Mouse (Mus musculus) ovary, postnatal 36 days (tissue): Measurements from ENCODE around the gene Inpp4b.

Experiments used
- DNase-seq: peaks from one replicate; pipeline ENCODE4 v3.0.0; 2022; ENCODE audit warnings: low spot score, mixed read lengths

Inpp4b gene

DNA sequence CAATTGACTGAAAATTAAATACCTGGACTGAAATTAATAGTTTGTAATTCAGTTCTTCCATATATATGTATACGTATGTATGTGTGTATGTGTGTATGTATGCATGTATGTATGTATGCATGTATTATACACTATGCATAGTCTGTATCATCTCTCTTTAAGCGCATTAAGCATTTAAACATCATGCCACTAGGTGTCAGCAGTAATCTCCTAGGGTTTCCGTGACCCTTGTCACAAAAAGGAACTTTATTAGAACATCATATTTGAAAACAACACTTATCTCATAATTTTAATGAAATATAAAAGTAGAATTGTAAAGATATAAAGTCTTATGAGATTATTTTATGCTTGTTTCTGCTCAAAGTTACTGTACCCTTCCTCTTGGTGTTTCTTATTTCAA lies 136.3 kb downstream of the Inpp4b start:
- no peak for DNase-seq

DNA sequence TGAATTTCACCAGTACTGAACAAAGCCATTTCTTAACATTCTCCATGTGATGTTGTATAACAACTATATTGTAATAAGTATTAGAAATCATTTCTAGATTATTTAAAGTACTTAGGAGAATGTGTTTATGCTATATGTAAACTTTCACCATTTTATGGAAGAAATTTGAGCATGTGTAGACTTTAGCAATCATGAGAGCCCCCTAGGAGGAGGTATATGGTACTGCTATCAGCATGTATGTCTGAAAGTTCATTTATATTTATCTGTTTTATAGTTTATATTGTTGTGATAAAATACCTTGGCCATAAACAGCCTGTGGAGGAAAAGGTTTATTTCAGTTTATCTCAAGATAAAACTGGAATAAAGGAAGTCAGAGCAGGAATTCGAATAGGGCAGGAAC lies 141.5 kb downstream of the Inpp4b start:
- DNase-seq, result no peak

GRCm38 (mm10) chr8:81485626-81486025 lies 143.3 kb downstream of the Inpp4b start:
- no peak for DNase-seq

GRCm38 (mm10) chr8:81489894-81490661 lies 147.7 kb downstream of the Inpp4b start:
- DNase-seq, result no peak

DNA sequence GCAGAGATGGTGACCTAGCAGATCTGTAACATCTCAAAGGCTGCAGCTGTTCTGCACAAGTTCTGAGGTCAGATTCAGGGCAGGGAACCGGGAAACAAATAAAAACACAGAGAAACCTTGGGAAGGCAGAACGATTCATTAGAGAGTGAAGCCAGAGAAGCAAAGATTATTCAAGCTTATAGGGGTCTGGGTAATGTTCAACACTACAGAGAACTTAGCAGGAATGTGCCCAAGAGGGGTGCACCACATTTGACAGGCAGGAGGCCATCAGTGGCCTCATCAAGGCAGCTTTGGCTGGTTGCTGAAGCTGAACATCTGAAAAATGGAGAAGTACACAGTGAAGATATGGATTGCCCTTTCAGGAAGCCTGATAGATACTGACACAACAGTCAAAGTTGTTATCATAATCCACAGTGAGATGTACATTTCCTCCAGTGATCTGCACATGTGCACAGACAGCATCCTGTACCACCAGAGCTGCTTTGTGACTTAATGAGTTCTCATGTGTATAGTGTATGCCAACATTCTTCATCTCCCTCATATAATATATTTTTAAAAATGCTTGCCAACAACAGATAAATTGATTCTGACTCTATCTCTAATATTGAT lies 148.8 kb downstream of the Inpp4b start:
- no peak for DNase-seq

DNA sequence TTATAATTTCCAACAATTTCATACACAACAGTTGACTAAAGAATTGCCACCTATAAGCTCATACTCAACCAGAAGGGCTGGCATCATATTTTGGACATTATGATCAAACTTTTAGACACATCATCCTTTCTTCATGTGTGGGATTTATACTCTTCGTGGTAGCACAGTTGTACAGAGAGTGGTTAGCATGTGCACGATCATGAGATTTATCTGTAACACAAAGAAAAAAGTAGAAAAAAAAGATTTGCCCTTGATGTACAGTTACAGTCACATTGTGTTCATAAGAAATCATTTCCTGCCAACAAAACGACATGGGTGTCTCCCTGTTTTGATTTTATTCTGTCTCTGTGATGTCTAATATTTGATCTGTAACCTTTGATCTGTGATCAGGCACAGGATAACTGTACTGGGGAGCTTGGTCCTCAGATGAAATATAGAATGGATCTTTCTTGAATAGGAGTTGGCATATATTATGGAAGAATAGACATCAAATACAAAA lies 149.4 kb downstream of the Inpp4b start:
- no peak for DNase-seq

GRCm38 (mm10) chr8:81494823-81495222 lies 152.5 kb downstream of the Inpp4b start:
- no peak for DNase-seq

DNA sequence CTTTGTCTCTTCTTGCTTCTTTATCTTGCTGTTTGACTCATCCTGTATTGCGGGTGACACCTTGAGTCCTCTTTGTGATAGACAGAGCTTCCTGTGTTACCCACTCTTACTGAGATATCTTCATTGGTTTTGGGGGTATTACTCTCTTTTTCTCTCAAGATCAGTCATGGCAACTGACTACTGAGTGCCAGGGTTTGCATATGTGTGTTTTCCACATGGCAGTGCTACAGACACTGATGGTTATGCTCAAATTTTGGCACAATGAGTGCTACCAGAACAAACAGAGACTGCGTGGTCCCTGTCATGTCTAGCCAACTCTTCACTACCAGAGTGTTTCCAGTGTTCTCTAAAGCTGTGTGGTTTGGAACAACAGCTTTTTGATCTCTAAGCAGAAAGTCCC lies 155.3 kb downstream of the Inpp4b start:
- no peak for DNase-seq

DNA sequence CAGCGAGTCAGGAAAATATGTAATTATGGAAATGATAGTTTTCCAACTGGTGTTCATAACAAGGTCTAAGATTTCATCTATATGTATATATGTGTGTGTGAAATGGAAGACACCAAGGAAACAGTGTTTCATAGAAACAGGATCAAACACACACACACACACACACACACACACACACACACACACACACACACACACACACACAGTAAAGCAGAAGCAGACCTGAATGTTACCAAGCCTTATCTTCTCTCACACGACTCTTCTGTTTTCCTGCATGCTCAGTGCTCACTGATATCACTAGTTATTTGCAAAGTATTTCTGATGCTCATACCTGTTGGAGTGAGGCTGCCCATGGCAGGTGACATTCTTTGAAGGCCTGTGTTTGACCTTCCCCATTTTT lies 159.9 kb downstream of the Inpp4b start:
- DNase-seq, result no peak

DNA sequence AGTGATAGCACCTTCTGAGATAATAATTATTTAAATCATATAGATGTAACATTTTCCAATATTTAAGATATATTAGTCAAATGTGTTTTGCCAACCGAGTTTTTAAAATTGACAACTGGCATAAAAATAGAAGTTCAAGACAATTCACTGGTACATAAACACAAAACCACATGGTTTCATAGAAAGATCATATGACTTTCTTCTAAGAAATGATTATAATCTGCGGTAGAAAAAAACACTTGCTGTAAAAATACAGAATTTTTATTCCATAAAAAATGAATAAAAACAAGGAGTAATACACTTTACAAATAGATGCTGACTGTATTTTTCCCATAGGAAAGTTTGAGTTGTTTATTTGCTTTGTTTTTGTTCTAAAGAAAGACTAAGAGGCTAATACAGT lies 160.6 kb downstream of the Inpp4b start:
- no peak for DNase-seq

- DNase-seq, result no peak
Measured at GRCm38 (mm10) chr8:81512826-81513225, 170.5 kb downstream of the Inpp4b start.

- no peak for DNase-seq
Measured at GRCm38 (mm10) chr8:81514425-81514824, 172.1 kb downstream of the Inpp4b start.

DNA sequence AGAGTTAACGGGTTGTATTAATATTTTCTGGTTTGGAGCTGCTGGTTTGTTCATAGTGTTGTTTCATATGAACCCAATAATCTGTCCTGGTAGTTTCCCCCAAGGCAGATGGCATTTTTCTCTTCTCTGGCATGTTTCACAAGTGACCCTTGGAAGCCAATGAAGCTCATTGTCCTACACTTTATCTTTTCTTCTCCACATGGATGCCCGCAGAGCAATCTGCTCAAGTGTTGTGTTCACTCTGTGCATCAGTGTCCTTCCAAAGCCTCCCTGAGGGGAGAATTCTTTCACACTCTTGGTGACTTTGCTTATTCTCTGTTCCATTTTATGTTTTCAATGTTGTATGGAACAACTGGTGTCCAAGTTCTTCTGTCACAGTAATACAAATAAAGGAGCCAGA lies 179.7 kb downstream of the Inpp4b start:
- DNase-seq, result no peak

DNA sequence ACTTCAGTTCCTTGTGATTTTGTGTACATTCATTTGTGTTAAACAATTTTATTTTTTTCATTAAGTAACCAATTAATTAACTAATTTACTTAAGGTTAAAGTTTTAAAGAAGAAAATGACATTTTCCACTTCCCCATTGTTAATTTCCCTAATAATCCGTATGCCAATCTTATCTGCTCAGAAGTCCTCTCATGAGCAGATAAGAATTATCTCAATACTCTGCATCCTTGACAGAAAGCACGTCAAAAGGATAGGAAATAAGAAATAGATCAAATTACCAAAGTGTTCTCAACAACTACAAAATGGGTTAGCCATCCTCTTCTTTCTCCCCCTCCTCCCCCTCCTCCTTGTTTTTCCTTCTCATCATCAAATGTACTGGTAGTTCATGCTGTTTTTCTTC lies 182.2 kb downstream of the Inpp4b start:
- DNase-seq, result no peak

DNA sequence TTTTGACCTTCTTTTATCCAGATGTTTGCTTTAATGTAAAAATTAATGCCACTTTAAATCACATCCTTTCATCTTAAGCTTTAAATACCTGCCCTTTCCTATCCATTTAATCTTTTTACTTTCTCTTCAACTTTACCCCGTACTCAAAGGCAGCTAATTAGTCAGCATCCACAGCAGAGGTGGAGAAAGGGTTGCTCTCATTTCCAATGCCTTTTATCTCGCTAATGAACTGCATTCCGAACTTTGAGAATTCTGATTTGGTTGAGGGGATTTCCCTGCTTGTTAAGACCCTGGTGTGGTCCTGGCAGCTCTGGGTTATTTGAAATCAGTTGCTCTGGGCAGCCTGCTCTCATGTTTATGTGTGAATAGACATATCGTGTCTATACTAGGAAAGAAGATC lies 185.3 kb downstream of the Inpp4b start:
- no peak for DNase-seq

GRCm38 (mm10) chr8:81538310-81538709 lies 196.0 kb downstream of the Inpp4b start:
- DNase-seq, result no peak

- DNase-seq, result no peak
Measured at GRCm38 (mm10) chr8:81558550-81558949, 216.2 kb downstream of the Inpp4b start.

DNA sequence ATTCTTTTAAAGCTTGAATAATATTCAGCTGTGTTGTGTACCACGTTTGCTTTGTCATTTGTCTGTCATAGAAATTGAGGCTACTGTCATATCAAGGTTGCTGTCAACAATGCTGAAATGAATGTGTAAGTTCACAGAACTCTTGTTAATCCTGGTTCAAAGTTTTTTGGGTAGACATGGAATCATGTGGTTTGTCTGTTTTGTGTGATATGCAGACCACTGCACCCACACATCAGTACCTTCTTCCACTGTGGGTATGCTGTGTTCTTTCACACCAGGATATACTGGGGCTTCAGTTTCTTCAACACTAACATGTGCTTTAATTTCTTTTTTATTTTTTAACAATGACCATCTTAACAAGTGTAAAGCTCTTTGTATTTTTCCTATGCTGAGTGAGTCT lies 220.0 kb downstream of the Inpp4b start:
- DNase-seq, result no peak

GRCm38 (mm10) chr8:81565484-81565883 lies 223.1 kb downstream of the Inpp4b start:
- DNase-seq, result no peak

DNA sequence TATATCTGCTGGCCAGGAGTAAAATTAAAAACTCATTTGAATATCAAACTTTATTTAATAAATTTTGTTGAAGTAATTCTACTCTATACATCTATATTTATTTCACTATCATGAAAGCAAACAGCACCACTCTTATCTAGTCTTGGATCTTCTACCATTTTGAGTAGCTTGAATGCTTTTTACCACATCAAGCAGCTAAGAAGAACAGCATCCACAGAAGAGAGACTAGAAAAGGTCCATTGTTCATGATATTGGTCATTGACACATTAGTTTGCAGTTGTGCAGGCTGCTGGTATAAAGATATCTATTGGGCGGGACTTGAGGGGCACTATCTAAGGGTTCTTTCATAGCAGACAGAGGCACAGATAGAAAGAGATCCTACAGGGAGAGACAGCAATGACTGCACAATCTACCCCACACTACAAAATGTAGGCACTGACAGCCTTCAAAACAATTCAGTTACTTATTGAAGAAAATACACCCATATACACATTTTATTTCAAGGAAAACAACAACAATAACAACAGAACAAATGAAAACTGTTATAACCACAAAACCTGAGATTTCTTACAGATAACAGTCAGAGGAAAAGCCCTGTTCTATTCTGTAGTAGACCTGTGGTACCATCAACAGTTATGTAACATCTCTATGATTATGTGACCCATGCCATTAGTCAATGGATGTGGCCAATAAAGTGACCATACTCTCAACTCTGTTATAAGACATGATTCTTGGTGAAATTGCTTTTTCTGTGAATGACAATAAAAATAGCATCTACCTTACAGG lies 230.2 kb downstream of the Inpp4b start:
- no peak for DNase-seq

- no peak for DNase-seq
Measured at GRCm38 (mm10) chr8:81575268-81575917, 233.0 kb downstream of the Inpp4b start.

- DNase-seq, result no peak
Measured at GRCm38 (mm10) chr8:81578951-81579350, 236.6 kb downstream of the Inpp4b start.
